Mouse (Mus musculus) monocyte, adult 5-6 weeks (primary cell): ENCODE measurements at regions not wholly inside any gene's neighbourhood (a gene's known extent, or its start where the extent isn't known, plus 50 kb on each side); places are given as distances from the start of the nearest gene placed in this dataset.

Experiments
- ATAC-seq: fragments of 153-309, 156-312 bp; replicated peaks from 2 replicates; pipeline ENCODE4 v1.8.0; 2017; ENCODE audit warnings: mild to moderate bottlenecking; ENCODE audit not compliant: low TSS enrichment, insufficient number of reproducible peaks, severe bottlenecking, poor library complexity, low FRiP score

DNA sequence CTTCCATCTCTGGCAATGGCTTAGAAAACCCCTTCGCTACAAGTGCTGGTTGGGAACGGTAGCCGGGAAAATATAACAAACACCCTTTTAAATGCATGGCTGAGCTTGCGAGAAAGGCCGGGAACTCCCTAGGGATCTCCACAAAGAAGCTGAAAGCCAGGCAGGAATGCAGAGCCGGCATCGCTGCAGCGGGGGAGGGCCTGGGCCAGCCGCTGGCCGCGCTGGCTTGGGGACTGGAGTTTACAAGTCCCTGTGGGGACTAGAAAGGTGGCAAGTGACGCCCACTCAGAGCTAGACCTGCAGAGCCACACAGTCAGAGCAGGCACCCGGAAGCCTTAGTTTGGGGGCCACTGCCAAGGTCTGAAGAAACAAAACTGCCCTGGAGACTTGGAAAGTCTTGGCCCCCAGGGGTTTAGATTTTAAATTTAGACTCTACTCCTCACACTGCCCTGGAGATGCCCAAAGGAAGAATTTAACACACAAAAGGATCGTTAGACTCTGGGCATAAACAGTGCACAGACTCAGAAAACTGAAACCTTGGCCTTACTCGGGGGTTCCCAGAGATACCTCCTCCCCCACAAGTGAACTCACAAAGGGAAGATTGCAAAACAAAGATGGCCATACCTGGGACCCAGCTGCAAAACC, 59.4 kb downstream of the 1700001O22Rik start:
- ATAC-seq = no peak

DNA sequence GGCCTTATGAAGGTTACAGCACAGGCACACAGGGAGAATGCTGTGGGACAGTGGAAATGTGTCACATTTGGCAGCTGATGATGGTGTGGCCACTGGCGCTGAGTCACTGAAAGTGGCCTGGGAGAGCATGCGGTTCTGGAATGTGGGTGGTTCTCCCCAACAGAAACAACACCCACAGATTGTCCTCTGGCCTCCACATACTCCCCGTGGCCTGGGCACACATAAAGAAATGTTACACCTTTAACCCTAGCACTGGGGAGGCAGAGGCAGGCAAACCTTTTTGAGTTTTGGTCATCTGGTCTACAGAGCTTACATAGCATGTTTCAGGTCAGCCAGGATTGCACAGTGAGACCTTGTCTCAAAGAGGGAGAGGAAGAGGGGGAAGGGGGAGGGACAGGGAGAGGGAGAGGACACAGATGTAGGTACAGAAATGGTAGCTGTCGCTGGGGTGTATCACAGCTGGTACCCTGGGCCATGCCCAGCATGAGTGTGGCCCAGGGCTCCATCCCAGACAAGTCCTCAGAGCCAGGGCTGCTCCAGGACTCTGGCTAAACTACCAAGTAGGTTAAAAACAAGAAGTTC, 60.1 kb downstream of the 1700001O22Rik start:
- no peak for ATAC-seq

- ATAC-seq = no peak
Measured at GRCm38 (mm10) chr2:30741450-30741849, 62.0 kb downstream of the 1700001O22Rik start.

GRCm38 (mm10) chr2:30737759-30738158, 65.7 kb downstream of the 1700001O22Rik start:
- ATAC-seq = no peak

DNA sequence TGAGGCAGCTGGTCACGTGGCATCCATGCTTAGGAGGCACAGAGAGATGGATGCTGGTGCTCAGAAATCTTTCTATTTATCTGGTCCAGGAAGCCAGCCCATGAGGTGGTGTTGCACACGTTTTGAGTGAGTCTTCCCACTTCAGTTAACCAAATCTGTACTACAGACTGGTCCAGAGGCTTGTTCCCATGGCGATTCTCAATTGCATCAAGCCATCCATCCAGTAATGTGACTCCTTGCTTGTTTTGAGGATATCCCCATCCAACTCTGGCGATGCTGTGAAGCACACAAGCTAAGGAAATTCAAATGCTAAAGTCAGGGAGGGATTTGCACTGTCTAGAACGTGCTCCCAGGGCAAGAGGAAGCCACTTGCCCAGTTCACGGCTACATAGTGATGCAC, 66.8 kb downstream of the 1700001O22Rik start:
- no peak for ATAC-seq

DNA sequence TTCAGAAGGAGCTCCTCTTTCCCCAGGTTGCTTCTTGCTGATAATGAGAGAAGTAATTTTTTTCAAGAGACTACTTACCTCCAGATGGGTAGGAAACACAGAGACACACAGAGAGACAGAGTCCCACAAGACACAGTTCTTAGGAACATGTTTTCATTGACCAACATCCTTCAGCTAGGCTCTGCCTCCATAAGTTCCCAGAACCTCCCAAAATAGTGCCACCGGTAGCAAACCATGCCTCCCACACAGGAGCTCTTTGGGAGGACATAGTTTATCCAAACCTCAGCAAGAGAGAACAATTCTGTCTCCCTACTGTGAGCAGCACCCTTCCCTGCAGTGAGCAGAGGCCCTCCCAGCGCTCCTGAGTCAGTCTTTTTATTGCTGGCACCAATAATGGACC, 67.2 kb downstream of the 1700001O22Rik start:
- no peak for ATAC-seq

DNA sequence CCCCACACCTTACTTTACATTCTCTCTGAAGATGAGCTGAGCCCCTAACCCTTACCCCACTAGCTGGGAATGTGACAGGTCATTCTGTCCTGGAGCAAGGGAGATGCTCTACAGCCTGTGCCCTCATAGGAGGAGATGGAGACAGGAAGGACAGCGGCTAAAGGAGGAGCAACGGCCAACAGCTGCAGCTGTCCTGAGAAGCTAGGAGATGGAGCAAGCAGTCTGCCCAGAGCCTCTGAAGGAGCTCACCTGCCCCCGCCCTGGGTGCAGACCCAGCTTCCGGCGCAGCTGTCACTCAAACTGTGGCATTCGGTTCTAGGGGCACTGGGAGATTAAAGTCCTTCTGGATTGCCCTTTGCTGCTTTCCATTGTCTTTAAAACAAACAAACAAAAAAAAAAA, 69.6 kb downstream of the 1700001O22Rik start:
- no peak for ATAC-seq

DNA sequence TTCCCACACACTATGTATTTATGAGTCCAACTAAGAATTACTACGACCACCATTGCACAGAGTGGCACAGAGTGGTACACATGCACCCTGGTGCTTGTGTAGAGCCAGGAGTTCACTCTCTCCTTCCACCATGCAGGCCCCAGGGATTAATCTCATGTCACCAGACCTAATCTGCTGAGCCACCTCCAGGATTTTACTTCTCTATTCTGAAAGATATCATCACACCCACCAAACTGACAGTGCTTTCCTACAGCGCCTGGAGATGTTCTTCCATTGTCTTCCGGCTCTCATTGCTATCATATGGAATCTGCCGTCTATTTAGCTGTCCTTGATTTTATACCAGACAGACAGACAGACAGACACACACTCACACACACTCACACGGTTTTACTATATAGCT, 71.6 kb downstream of the 1700001O22Rik start:
- no peak for ATAC-seq

GRCm38 (mm10) chr2:30727948-30728347, 75.5 kb downstream of the 1700001O22Rik start:
- no peak for ATAC-seq

- no peak for ATAC-seq
Measured at GRCm38 (mm10) chr2:30725601-30726489, 77.6 kb downstream of the 1700001O22Rik start.

DNA sequence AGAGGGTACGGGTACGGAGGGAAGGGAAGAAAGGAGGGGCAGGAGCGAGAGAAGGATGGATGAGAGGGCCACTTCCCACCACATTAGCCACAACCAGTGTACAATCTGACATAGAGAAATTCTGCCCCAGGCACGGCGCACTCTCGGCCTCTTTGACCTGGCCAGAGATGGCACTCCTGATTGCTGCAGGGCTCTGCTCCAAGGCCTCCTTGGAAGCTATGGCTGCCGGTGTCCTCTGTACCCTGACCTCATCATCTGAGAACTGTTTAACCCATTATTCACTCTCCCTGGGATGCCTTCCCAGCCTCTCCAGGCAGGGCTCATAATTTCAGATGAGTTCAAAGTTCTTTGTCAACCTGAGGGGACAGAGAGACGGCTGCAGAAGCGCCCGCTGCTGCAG, 78.3 kb downstream of the 1700001O22Rik start:
- no peak for ATAC-seq

- ATAC-seq = no peak
Measured at GRCm38 (mm10) chr2:30724521-30724920, 78.9 kb downstream of the 1700001O22Rik start.

DNA sequence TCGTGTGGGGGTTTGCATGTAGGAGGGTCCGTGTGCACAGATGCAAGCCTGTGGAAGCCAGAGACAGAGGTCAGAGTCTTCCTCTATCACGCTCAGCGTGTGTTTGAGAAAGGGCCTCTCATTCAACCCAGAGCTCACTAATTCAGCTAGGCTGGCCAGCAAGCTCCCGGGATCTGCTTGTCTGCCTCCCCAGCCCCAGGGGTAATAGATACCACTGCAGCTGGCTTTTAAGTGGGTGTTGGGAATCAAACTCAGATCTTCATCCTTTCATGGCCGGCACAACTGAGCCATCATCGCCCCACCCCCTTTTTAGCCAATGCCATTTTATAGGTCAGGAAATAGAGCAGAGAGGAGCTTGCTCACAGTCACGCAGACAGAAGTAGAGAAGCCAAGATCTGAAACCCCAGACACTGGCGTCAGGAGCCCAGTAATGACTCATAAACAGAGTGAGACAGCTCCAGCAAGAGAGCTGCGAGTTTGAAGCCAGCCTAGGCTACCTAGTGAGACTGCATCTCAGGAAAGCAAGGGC, 80.3 kb downstream of the 1700001O22Rik start:
- ATAC-seq = no peak

GRCm38 (mm10) chr2:30722263-30723050, 81.0 kb downstream of the 1700001O22Rik start:
- ATAC-seq = no peak

GRCm38 (mm10) chr2:30721473-30722262, 81.8 kb downstream of the 1700001O22Rik start:
- no peak for ATAC-seq

DNA sequence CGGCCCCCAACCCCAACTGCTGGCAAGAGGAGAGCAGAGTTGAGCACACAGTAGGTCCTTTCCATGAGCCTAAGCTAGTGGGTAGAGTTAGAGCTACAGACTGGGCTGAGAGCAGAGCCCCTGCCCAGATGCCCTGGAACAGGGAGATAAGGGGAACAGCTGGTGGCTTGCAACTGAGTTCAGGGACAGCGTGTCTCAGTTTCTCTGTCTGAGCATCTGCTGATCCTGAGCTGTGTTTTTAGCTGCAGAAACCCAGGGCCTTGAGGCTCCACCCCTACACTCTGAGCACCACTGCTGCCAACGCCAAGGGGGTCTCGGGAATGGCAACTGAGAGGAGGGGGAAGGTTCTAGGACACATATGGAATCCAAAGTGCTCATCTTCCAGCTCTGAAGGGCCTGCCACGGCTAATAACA, 82.4 kb downstream of the 1700001O22Rik start:
- ATAC-seq = no peak

- ATAC-seq = no peak
Measured at GRCm38 (mm10) chr2:30720291-30720690, 83.2 kb downstream of the 1700001O22Rik start.

- ATAC-seq = no peak
Measured at GRCm38 (mm10) chr2:30719611-30720290, 83.7 kb downstream of the 1700001O22Rik start.
